Mouse (Mus musculus) kidney, postnatal 4 days (tissue): Measurements from ENCODE around the gene Eme2.

Experiments
- DNase-seq, 2 experiments: peaks; one replicate each; pipeline ENCODE4 v3.0.0; 2021; ENCODE audit warnings: mixed read lengths in 2 of 2

The Eme2 gene

GRCm38 (mm10) chr17:24874405-24874745, 20.5 kb downstream of the Eme2 start:
- DNase-seq = no peak

GRCm38 (mm10) chr17:24873695-24874404, 21.0 kb downstream of the Eme2 start:
- DNase-seq = no peak

- no peak for DNase-seq
Observed at GRCm38 (mm10) chr17:24867914-24868313, 27.0 kb downstream of the Eme2 start.

- DNase-seq = no peak
Observed at GRCm38 (mm10) chr17:24865776-24866175, 29.1 kb downstream of the Eme2 start, which contains the start of gene Igfals. Igfals (plus strand) TSS chr17:24865997.

- no peak for DNase-seq
Observed at GRCm38 (mm10) chr17:24861785-24862184, 33.1 kb downstream of the Eme2 start.

GRCm38 (mm10) chr17:24860076-24860475, 34.8 kb downstream of the Eme2 start:
- DNase-seq = no peak

GRCm38 (mm10) chr17:24858967-24859366, 35.9 kb downstream of the Eme2 start:
- no peak for DNase-seq

GRCm38 (mm10) chr17:24857831-24858470, 36.9 kb downstream of the Eme2 start:
- no peak for DNase-seq

GRCm38 (mm10) chr17:24856589-24856988, 38.3 kb downstream of the Eme2 start:
- DNase-seq = no peak

GRCm38 (mm10) chr17:24855838-24856464, 38.9 kb downstream of the Eme2 start:
- no peak for DNase-seq

- no peak for DNase-seq
Observed at GRCm38 (mm10) chr17:24851381-24852125, 43.3 kb downstream of the Eme2 start.

GRCm38 (mm10) chr17:24850773-24851127, 44.1 kb downstream of the Eme2 start:
- DNase-seq = no peak

GRCm38 (mm10) chr17:24850065-24850772, 44.7 kb downstream of the Eme2 start, which contains the start of gene Fahd1:
Fahd1 (minus strand) TSS chr17:24850364.
- peak; percentile 95 to 97 for DNase-seq

GRCm38 (mm10) chr17:24849733-24850064, 45.2 kb downstream of the Eme2 start:
- no peak for DNase-seq

GRCm38 (mm10) chr17:24848600-24849031, 46.3 kb downstream of the Eme2 start:
- peak in 1 of 2 experiments; percentile 19 for DNase-seq

- no peak for DNase-seq
Observed at GRCm38 (mm10) chr17:24847386-24847785, 47.5 kb downstream of the Eme2 start.

- no peak for DNase-seq
Observed at GRCm38 (mm10) chr17:24844525-24844924, 50.4 kb downstream of the Eme2 start.

- DNase-seq = no peak
Observed at GRCm38 (mm10) chr17:24842631-24843030, 52.3 kb downstream of the Eme2 start.

GRCm38 (mm10) chr17:24841133-24841532, 53.8 kb downstream of the Eme2 start:
- DNase-seq = peak; percentile 47 to 58

GRCm38 (mm10) chr17:24840341-24840740, 54.5 kb downstream of the Eme2 start:
- DNase-seq = no peak

GRCm38 (mm10) chr17:24839842-24840241, 55.0 kb downstream of the Eme2 start, which contains the start of gene Hagh:
Hagh (plus strand) TSS chr17:24840143.
- DNase-seq = no peak
